Mouse (Mus musculus) mouse embryonic stem cell (cell line): Measurements from ENCODE around the gene Scml4.

Experiments
- in situ Hi-C, 2 experiments: fragments of 300-500 bp; cut with MboI; formaldehyde crosslinking; loops; 1 replicate in 1 of 2; 3 replicates in 1 of 2; pipeline ENCODE4 v1.14.3; 2019 to 2020; ENCODE audit warnings: low sequenced_read_pairs in 2 of 2, low pct_unique_long_range_greater_than_20kb in 1 of 2, mixed read lengths in 1 of 2; ENCODE audit not compliant: unreplicated experiment in 1 of 2

The Scml4 gene

GRCm38 (mm10) chr10:42856574-42856973 lies 3.6 kb upstream of the Scml4 start:
- in situ Hi-C loops: no loop called here

- in situ Hi-C loops: no loop called here
Observed at GRCm38 (mm10) chr10:42857021-42857420, 3.1 kb upstream of the Scml4 start.

GRCm38 (mm10) chr10:42859781-42860158 lies 400 bp upstream of the Scml4 start:
- in situ Hi-C loops: no loop called here

GRCm38 (mm10) chr10:42861446-42861845 lies 1.3 kb downstream of the Scml4 start:
- in situ Hi-C loops: no loop called here

- in situ Hi-C loops: no loop called here
Observed at GRCm38 (mm10) chr10:42862102-42862740, 2.1 kb downstream of the Scml4 start.

GRCm38 (mm10) chr10:42862806-42863205 lies 2.6 kb downstream of the Scml4 start:
- in situ Hi-C loops: no loop called here

GRCm38 (mm10) chr10:42863621-42864391 lies 3.6 kb downstream of the Scml4 start:
- in situ Hi-C loops: no loop called here

- in situ Hi-C loops: no loop called here
Observed at GRCm38 (mm10) chr10:42864696-42865095, 4.5 kb downstream of the Scml4 start.

GRCm38 (mm10) chr10:42868416-42868815 lies 8.2 kb downstream of the Scml4 start:
- in situ Hi-C loops: no loop called here

GRCm38 (mm10) chr10:42869467-42869866 lies 9.3 kb downstream of the Scml4 start:
- in situ Hi-C loops: no loop called here

- in situ Hi-C loops: no loop called here
Observed at GRCm38 (mm10) chr10:42872269-42873010, 12.3 kb downstream of the Scml4 start.

GRCm38 (mm10) chr10:42873077-42873595 lies 13.0 kb downstream of the Scml4 start:
- in situ Hi-C loops: no loop called here

- in situ Hi-C loops: no loop called here
Observed at GRCm38 (mm10) chr10:42876172-42876571, 16.0 kb downstream of the Scml4 start.

GRCm38 (mm10) chr10:42879269-42879681 lies 19.1 kb downstream of the Scml4 start:
- in situ Hi-C loops: no loop called here

- in situ Hi-C loops: no loop called here
Observed at GRCm38 (mm10) chr10:42879682-42880081, 19.5 kb downstream of the Scml4 start.

- in situ Hi-C loops: no loop called here
Observed at GRCm38 (mm10) chr10:42887040-42887439, 26.9 kb downstream of the Scml4 start.

GRCm38 (mm10) chr10:42888241-42888640 lies 28.1 kb downstream of the Scml4 start:
- in situ Hi-C loops: no loop called here

- in situ Hi-C loops: no loop called here
Observed at GRCm38 (mm10) chr10:42890365-42890764, 30.2 kb downstream of the Scml4 start.

- in situ Hi-C loops: no loop called here
Observed at GRCm38 (mm10) chr10:42892250-42892649, 32.1 kb downstream of the Scml4 start.
